Mouse (Mus musculus) forebrain, postnatal 0 days (tissue): ENCODE measurements around the gene March7. TPM values are rescaled to one million over a fixed set of nuclear protein-coding genes. Genes with fewer than 3 reads are reported as not detected.

Experiments
- ATAC-seq: fragments of 200-750 bp; cut with Nextera tagmentation; 2 replicates; pipeline ENCODE4 v1.8.0; 2017; ENCODE audit warnings: mild to moderate bottlenecking, moderate library complexity
- DNase-seq: peaks from one replicate; pipeline ENCODE4 v3.0.0-alpha.2; 2015
- H3K27ac ChIP-seq: fragments of 300-500 bp; sonication (generic); 2 replicates; pipeline ENCODE4 v1.5.1; 2014; ENCODE audit warnings: low read depth, mild to moderate bottlenecking, antibody characterized with exemption, low read length, moderate library complexity, mixed read lengths
- H3K27me3 ChIP-seq: fragments of 300-500 bp; sonication (generic); 2 replicates; pipeline ENCODE4 v1.6.1; 2014; ENCODE audit warnings: mild to moderate bottlenecking, low read length, mixed read lengths; ENCODE audit not compliant: insufficient read depth
- H3K36me3 ChIP-seq: fragments of 300-500 bp; sonication (generic); 2 replicates; pipeline ENCODE4 v1.6.1; 2014; ENCODE audit warnings: mild to moderate bottlenecking, moderate library complexity; ENCODE audit not compliant: insufficient read depth
- H3K4me1 ChIP-seq: fragments of 300-500 bp; sonication (generic); 2 replicates; pipeline ENCODE4 v1.6.1; 2014; ENCODE audit warnings: antibody characterized with exemption; ENCODE audit not compliant: insufficient read depth
- H3K4me2 ChIP-seq: fragments of 300-500 bp; sonication (generic); 2 replicates; pipeline ENCODE4 v1.6.1; 2014; ENCODE audit warnings: low read depth, mild to moderate bottlenecking, moderate library complexity
- H3K4me3 ChIP-seq: fragments of 300-500 bp; sonication (generic); 2 replicates; pipeline ENCODE4 v1.5.1; 2014; ENCODE audit warnings: low read depth, low read length, mixed read lengths
- H3K9ac ChIP-seq: fragments of 300-500 bp; sonication (generic); 2 replicates; pipeline ENCODE4 v1.6.1; 2014; ENCODE audit warnings: mild to moderate bottlenecking
- H3K9me3 ChIP-seq: fragments of 300-500 bp; sonication (generic); 2 replicates; pipeline ENCODE4 v1.6.1; 2016; ENCODE audit warnings: low read length
- CTCF ChIP-seq: sonication (generic); IDR thresholded peaks from 2 replicates; pipeline ENCODE4 v1.5.1; 2016; ENCODE audit warnings: antibody characterized with exemption, control low read depth, low read depth
- WGBS: fragments of 180-500 bp; shearing (Covaris S2); extraction: QIAGEN DNeasy Blood & Tissue Kit; methylation state at CpG from one replicate; pipeline ENCODE4 v1.1.7; 2014; 5-methylcytosine and 5-hydroxymethylcytosine counted together
- polyA plus RNA-seq: library from polyadenylated mRNA; unstranded; fragments of >200 nt; fragmentation: Nextera tagmentation; extraction: Ambion mirVana; gene quantifications from 2 replicates; pipeline ENCODE4 v1.2.1, GENCODE M21; 2015
- total RNA-seq: library from RNA; depleted of rRNA; stranded (reverse); fragments of >200 nt; gene quantifications from 2 replicates; pipeline ENCODE4 v1.2.3, GENCODE M21; 2014

Gene March7
- total and polyA plus RNA-seq, 2 experiments from 2014 or later: 87.5 to 143 TPM

DNA sequence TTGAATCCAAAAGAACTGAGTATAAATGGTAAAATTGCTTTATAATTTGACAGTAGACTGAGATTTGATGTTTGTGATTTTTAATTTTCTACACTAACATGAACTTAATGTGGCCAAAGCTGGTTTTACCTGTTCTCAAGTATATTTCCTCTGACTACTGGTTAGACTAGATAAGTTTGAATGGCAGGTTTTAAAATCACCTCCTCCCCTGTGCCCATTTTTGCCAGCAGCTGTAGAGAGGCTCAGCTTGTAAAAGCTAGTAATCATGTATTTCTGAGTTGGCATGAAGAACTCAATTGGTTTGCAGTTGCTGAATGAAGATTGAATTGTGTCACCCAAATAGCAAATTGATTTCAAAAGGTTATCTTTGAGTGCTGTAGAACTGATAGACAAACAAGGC is 2.8 kb downstream of the March7 start:
- Histone ChIP-seq H3K27ac (no peak overlapping the region), H3K4me2 (no peak overlapping the region), H3K36me3 (no peaks in the 10 kb centered on the region), H3K9ac (no peak overlapping the region), H3K27me3 (no peaks in the 10 kb centered on the region), H3K4me1 (peaks cover 26% of the 10 kb centered on the region), H3K9me3 (no peaks in the 10 kb centered on the region), H3K4me3 (no peak overlapping the region)
- DNase-seq (no peak), ATAC-seq (no peak)
- TF ChIP-seq CTCF: no peak

DNA sequence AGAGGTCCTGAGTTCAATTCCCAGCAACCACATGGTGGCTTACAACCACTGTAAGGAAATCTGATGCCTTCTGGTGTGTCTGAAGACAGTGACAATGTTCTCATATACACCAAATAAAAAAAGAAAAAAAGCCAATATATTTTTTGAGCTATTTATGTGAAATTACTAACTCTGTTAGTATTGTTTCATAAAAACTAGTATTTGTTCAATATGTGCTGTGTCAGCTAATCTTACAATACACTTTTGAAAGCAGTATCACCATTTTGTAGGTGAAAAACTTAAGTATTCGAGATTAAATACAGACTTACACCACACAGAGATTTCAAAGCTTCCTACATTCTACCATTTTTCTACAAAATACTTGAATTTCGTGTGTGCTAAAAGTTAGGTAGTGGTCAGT is 5.0 kb downstream of the March7 start:
- DNase-seq: no peak
- H3K9ac ChIP-seq: no peak overlapping the region
- no peak overlapping the region for H3K4me3 ChIP-seq
- peaks cover 26% of the 10 kb centered on the region for H3K4me1 ChIP-seq
- no peak for ATAC-seq
- H3K9me3 ChIP-seq: no peaks in the 10 kb centered on the region
- H3K27me3 ChIP-seq: no peaks in the 10 kb centered on the region
- no peak overlapping the region for H3K27ac ChIP-seq
- no peaks in the 10 kb centered on the region for H3K36me3 ChIP-seq
- WGBS: 93% methylated on average over 2 of the region's 2 CpGs
- no peak for TF ChIP-seq CTCF
- H3K4me2 ChIP-seq: no peak overlapping the region

DNA sequence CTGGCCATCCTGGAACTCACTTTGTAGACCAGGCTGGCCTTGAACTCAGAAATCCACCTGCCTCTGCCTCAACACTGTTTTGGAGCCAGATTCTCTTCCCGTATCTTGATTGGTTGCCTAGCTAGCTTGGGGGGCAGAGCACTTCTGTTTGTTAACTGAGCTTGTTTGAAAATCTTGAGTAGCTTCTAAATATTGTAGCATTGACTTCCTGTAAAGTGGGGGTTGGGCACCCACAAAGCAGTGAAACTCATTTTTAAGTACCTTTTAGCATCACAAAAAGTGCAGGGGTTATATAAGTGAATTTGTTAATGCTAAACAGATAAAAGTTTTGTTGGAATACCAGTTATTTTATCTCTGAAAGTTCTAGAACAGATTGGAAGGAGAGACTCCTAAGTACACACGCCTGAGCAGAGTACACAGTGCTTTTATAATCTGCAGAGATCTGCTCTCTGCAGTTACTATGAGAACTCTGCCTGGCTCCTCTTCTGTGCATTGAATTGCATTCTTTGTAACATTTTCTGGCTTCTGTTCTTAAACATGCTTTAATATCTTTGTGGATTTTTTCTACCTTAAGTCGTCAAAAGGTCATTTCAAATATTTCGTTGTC is 7.0 kb downstream of the March7 start:
- TF ChIP-seq CTCF: no peak
- no peak for ATAC-seq
- Histone ChIP-seq H3K4me1 (peaks cover 16% of the 10 kb centered on the region), H3K4me3 (no peak overlapping the region), H3K27ac (no peak overlapping the region), H3K36me3 (no peaks in the 10 kb centered on the region), H3K27me3 (no peaks in the 10 kb centered on the region), H3K9me3 (no peaks in the 10 kb centered on the region), H3K9ac (no peak overlapping the region), H3K4me2 (no peak overlapping the region)
- 84% methylated on average over 4 of the region's 4 CpGs for WGBS
- DNase-seq: no peak

DNA sequence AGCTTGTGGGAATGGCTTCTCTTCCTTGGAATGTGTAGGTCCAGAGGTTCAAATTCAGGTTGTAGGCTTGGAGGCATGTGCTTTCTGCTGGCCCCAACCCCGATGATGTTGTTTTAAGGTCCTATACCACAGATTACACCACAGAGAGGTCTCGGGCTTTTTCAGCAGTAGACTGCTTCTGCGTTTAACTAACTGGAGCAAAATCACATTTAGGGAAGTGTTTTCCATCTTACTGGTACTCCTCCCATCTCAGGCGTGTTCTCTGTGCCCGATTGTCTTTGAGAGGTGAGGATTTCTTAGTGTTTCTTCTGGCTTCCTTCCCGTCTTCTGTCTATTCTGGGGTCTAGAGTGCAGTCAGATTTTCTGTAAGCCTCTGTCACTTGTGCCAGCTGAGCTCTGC is 7.9 kb downstream of the March7 start:
- no peak overlapping the region for H3K9ac ChIP-seq
- no peak for DNase-seq
- H3K27ac ChIP-seq: no peak overlapping the region
- WGBS: 93% methylated on average over 6 of the region's 6 CpGs
- no peaks in the 10 kb centered on the region for H3K9me3 ChIP-seq
- H3K4me3 ChIP-seq: no peak overlapping the region
- no peaks in the 10 kb centered on the region for H3K36me3 ChIP-seq
- no peak for ATAC-seq
- no peaks in the 10 kb centered on the region for H3K27me3 ChIP-seq
- H3K4me2 ChIP-seq: no peak overlapping the region
- no peak for TF ChIP-seq CTCF
- H3K4me1 ChIP-seq: peaks cover 13% of the 10 kb centered on the region; the same call in 1 of the 2 replicates

DNA sequence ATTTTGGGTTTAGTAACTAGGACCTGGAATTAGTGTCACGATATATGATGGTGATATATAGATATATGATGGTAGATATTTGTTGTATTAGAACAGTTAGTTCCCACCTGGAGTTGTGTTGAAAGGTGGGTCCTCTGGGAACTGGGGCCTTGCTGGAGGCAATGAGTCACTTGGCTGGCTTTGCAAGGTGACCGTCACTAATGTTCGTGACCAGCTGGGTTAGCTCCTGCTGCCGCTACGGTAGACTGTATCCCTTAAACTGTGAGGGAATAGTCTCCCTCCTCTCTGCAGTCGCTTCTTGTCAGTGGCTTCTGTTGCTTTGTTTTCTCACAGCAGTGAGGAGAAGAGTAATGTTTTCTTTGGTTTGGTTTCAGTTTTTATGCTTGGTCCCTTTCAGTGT is 11.5 kb downstream of the March7 start:
- 72% methylated on average over 6 of the region's 6 CpGs for WGBS
- no peak for DNase-seq
- no peaks in the 10 kb centered on the region for H3K4me1 ChIP-seq

DNA sequence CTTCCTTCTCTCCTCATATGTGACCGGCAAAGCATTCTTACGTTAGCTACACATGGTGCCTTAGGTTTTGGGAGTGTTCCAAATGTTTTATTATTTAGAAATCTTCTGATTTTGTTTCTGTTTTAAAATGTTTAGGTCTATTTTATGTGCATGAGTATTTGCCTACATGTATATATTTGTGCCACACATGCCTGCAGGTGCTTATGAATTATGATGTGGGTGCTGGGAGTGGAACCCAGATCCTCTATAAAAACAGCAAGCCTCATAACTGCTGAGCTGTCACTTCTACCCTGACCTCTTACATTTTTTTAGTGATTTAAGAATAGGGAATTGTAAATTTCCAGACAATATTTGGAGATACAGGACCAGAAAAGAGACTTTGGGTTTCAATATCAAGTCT is 12.3 kb downstream of the March7 start:
- no peak overlapping the region for H3K4me2 ChIP-seq
- TF ChIP-seq CTCF: no peak
- no peak overlapping the region for H3K9ac ChIP-seq
- ATAC-seq (no peak), DNase-seq (no peak)
- no peaks in the 10 kb centered on the region for H3K9me3 ChIP-seq
- no peak overlapping the region for H3K27ac ChIP-seq
- no peaks in the 10 kb centered on the region for H3K4me1 ChIP-seq
- no peak overlapping the region for H3K4me3 ChIP-seq
- WGBS: 75% methylated on average over 2 of the region's 2 CpGs
- no peaks in the 10 kb centered on the region for H3K27me3 ChIP-seq
- H3K36me3 ChIP-seq: no peaks in the 10 kb centered on the region

More for the DNA sequence above, 11.5 kb downstream of the March7 start:
- Histone ChIP-seq H3K9ac (no peak overlapping the region), H3K27me3 (no peaks in the 10 kb centered on the region), H3K27ac (no peak overlapping the region), H3K36me3 (no peaks in the 10 kb centered on the region), H3K4me3 (no peak overlapping the region), H3K4me2 (no peak overlapping the region), H3K9me3 (no peaks in the 10 kb centered on the region)
- no peak for ATAC-seq
- TF ChIP-seq CTCF: no peak

DNA sequence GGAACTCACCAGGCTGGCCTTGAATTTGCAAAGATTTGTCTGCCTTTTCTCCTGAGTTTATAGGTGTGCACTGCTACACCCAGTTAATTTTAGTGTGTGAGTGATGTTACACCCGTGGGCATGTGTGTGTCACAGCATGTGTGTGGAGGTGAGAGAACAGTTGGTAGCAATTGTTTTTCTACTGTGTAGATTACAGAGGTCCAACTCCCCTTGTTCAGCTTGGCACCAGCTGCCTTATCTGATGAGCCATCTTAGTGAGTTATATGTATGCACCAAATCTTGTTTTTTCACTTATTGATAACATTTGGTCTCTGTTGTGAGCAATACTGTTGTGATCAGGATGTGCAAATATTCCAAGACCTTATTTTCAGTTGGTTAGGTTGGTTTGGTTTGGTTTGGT is 13.8 kb downstream of the March7 start:
- WGBS: 89% methylated on average over 1 of the region's 1 CpGs
- Histone ChIP-seq H3K27ac (no peak overlapping the region), H3K36me3 (no peaks in the 10 kb centered on the region), H3K4me3 (no peak overlapping the region), H3K9me3 (no peaks in the 10 kb centered on the region), H3K27me3 (no peaks in the 10 kb centered on the region), H3K9ac (no peak overlapping the region), H3K4me2 (no peak overlapping the region), H3K4me1 (no peaks in the 10 kb centered on the region)
- no peak for TF ChIP-seq CTCF
- DNase-seq (no peak), ATAC-seq (no peak)
